Mouse (Mus musculus) erythroblast, embryonic 14.5 days (primary cell): ENCODE data around the gene Grn. TPM values are rescaled to one million over a fixed set of nuclear protein-coding genes. Genes with fewer than 3 reads are reported as not detected.

Experiments
- H3K27me3 ChIP-seq: 2 replicates; pipeline ENCODE4 v1.6.1; 2012; ENCODE audit warnings: inconsistent platforms; ENCODE audit not compliant: control insufficient read depth
- H3K36me3 ChIP-seq: 2 replicates; pipeline ENCODE4 v1.6.1; 2012; ENCODE audit warnings: mild to moderate bottlenecking, inconsistent platforms; ENCODE audit not compliant: control insufficient read depth
- H3K4me1 ChIP-seq: 2 replicates; pipeline ENCODE4 v1.6.1; 2012; ENCODE audit warnings: inconsistent platforms; ENCODE audit not compliant: control insufficient read depth
- H3K4me3 ChIP-seq: replicated peaks from 2 replicates; pipeline ENCODE3; 2012; ENCODE audit warnings: moderate library complexity, mild to moderate bottlenecking, inconsistent platforms
- H3K9me3 ChIP-seq: 2 replicates; pipeline ENCODE4 v1.6.1; 2012; ENCODE audit warnings: low read length, inconsistent platforms, mixed read lengths; ENCODE audit not compliant: control insufficient read depth
- GATA1 ChIP-seq: IDR thresholded peaks from 2 replicates; pipeline ENCODE4 v1.6.1; 2012; ENCODE audit warnings: low read length, inconsistent platforms, mixed read lengths
- TAL1 ChIP-seq: IDR thresholded peaks from 3 replicates; pipeline ENCODE4 v1.6.1; 2012; ENCODE audit warnings: low read length, inconsistent platforms, mixed read lengths
- polyA plus RNA-seq: library from polyadenylated mRNA; stranded (reverse); fragments of >175 nt; gene quantifications from 2 replicates; pipeline ENCODE4 v1.2.3, GENCODE M21; 2012

Grn gene
- polyA plus RNA-seq, 1 experiment, result 1.8 TPM

DNA sequence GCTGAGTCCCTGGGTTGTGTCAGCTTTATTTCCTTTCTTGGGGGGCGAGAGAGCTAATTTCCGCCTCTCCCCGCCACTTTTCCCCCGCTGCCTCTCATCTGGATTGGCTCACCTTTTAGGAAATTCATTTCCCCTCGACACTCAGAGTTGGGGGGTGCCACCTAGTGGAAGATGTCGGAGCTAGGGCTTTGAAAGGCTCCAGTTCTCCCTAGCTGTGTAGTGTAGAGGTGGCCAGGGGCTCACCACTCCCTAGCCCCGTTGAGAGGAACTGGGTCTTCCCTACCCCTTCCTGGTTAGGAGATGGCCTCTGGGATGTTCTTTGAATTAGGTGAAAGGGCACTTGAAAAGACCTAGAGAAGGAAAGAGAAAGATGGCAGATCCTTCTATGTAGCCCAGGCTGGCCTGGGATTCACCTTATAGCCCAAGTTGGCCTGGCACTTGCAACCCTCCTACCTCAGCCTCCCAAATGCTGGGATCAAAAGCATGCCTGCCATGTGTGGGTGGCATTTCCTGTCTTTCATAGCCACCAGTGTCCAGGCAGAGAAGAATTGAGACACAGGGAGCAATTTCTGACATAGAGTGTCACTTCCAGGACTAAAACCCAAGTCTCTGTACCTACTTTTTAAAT, 1.0 kb downstream of the Grn start:
- Histone ChIP-seq H3K9me3 (no peaks in the 10 kb centered on the region), H3K36me3 (peaks cover 17% of the 10 kb centered on the region), H3K27me3 (peaks cover 48% of the 10 kb centered on the region), H3K4me1 (peaks cover 41% of the 10 kb centered on the region), H3K4me3 (peak overlapping the region; percentile 72)
- TF ChIP-seq GATA1, result no peak
- no peak for TF ChIP-seq TAL1

DNA sequence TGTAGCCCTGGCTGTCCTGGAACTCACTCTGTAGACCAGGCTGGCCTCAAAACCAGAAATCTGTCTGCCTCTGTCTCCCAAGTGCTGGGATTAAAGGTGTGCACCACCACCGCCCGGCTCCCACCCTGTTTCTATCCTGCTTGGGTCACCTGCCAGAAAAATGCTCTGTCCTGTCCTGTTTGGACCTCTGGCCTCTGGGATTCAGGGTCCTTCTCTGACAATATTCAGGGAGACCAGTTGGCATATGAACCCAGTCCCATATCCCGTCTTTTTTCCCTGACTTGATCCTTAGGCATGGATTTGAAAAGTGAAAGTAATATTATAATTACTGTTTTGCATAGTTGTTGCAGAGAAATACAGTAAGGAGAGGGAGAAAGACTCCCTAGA, 1.6 kb downstream of the Grn start:
- no peaks in the 10 kb centered on the region for H3K9me3 ChIP-seq
- peaks cover 20% of the 10 kb centered on the region for H3K36me3 ChIP-seq
- peaks cover 54% of the 10 kb centered on the region for H3K27me3 ChIP-seq
- H3K4me1 ChIP-seq, result peaks cover 41% of the 10 kb centered on the region
- TF ChIP-seq GATA1 (no peak), TAL1 (no peak)
- H3K4me3 ChIP-seq, result no peak overlapping the region

DNA sequence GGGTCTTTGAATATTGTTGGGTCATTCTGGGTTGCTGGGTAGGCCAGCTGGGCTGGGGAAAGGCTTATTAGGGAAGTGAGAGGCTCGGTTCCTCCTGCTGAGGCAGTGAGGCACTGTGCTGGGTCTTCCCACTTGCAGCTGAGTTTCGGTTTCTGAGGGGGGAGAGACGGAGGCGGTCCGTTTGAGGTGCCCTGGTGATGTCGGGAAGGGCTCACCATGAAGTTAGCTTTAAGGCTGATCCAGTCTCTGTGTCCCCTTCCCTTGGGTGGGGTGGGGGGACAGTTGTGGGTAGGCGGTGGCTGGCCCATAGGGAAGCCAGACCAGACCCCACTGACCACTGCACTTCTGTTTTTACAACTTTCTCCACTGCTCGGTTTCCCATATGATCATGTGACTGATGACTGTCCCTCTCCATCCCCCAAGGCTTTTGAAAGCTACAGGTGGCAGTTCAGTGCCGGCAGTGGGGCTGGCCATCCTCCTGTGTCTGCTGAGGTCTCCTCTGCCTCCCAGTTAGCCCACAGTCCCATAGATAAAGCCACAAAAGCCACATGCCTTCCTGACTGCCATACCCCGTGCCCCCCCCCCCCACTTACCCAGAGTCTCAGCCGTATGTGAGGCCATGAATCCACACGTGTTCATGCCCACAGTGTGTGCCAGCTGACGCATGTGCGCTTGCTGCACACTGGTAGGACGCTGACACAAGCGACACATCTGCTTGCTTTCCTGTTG, 2.2 kb downstream of the Grn start:
- peaks cover 54% of the 10 kb centered on the region for H3K27me3 ChIP-seq
- H3K4me1 ChIP-seq, result peaks cover 41% of the 10 kb centered on the region
- peak overlapping the region; percentile 25 for H3K4me3 ChIP-seq
- H3K9me3 ChIP-seq, result peaks cover under 1% of the 10 kb centered on the region; the same call in 1 of the 2 replicates
- H3K36me3 ChIP-seq, result peaks cover 20% of the 10 kb centered on the region
- TF ChIP-seq TAL1 (no peak), GATA1 (no peak)

DNA sequence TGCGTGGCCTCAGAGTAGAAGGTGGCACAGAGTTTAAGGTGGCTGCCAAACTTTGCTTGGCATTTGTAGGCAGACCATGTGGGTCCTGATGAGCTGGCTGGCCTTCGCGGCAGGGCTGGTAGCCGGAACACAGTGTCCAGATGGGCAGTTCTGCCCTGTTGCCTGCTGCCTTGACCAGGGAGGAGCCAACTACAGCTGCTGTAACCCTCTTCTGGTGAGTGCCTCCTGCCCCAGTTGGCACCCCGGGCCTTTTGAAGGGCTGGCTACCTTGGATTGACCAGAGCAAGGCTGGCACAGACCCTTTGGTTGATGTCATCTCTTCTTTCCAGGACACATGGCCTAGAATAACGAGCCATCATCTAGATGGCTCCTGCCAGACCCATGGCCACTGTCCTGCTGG, 2.8 kb downstream of the Grn start:
- peak overlapping the region; percentile 25 for H3K4me3 ChIP-seq
- peaks cover 59% of the 10 kb centered on the region for H3K27me3 ChIP-seq
- H3K4me1 ChIP-seq, result peaks cover 48% of the 10 kb centered on the region
- H3K9me3 ChIP-seq, result peaks cover 6% of the 10 kb centered on the region
- TF ChIP-seq TAL1 (no peak), GATA1 (no peak)
- H3K36me3 ChIP-seq, result peaks cover 20% of the 10 kb centered on the region

DNA sequence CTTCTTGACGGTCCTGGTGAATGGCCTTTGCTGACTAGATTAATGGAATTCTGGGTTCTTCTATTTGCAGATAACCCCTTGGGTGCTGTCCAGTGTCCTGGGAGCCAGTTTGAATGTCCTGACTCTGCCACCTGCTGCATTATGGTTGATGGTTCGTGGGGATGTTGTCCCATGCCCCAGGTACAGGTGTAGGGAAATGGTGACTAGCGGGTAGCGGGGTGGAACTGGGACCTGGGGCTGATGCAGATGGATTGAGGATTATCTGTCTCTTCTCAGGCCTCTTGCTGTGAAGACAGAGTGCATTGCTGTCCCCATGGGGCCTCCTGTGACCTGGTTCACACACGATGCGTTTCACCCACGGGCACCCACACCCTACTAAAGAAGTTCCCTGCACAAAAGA, 3.8 kb downstream of the Grn start:
- peaks cover 16% of the 10 kb centered on the region for H3K9me3 ChIP-seq
- H3K27me3 ChIP-seq, result peaks cover 60% of the 10 kb centered on the region
- peaks cover 54% of the 10 kb centered on the region for H3K4me1 ChIP-seq
- no peak overlapping the region for H3K4me3 ChIP-seq
- no peak for TF ChIP-seq GATA1
- TF ChIP-seq TAL1, result no peak
- peaks cover 20% of the 10 kb centered on the region for H3K36me3 ChIP-seq

DNA sequence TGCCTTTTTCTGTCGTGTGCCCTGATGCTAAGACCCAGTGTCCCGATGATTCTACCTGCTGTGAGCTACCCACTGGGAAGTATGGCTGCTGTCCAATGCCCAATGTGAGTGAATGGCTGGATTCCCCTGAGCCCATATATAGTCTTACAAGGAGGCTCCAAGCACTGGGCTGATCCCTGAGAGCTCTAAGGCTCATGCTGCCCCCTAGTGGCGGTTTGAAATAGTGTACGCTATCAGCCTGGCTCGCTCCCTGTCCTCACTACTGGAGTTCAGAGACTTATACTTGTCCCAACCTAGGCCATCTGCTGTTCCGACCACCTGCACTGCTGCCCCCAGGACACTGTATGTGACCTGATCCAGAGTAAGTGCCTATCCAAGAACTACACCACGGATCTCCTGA, 4.3 kb downstream of the Grn start:
- H3K9me3 ChIP-seq, result peaks cover 17% of the 10 kb centered on the region
- H3K27me3 ChIP-seq, result peaks cover 60% of the 10 kb centered on the region
- H3K4me3 ChIP-seq, result no peak overlapping the region
- peaks cover 49% of the 10 kb centered on the region for H3K4me1 ChIP-seq
- TF ChIP-seq TAL1 (no peak), GATA1 (no peak)
- peaks cover 20% of the 10 kb centered on the region for H3K36me3 ChIP-seq

- peaks cover 62% of the 10 kb centered on the region for H3K27me3 ChIP-seq
- TF ChIP-seq TAL1 (no peak), GATA1 (no peak)
- H3K4me3 ChIP-seq, result no peak overlapping the region
- H3K4me1 ChIP-seq, result peaks cover 42% of the 10 kb centered on the region
- H3K36me3 ChIP-seq, result peaks cover 20% of the 10 kb centered on the region
- H3K9me3 ChIP-seq, result peaks cover 17% of the 10 kb centered on the region
Observed at GRCm38 (mm10) chr11:102434816-102435705, 4.9 kb downstream of the Grn start.

GRCm38 (mm10) chr11:102435754-102436470, 5.8 kb downstream of the Grn start:
- H3K36me3 ChIP-seq, result peaks cover 20% of the 10 kb centered on the region
- TF ChIP-seq TAL1 (no peak), GATA1 (no peak)
- H3K4me3 ChIP-seq, result no peak overlapping the region
- peaks cover 34% of the 10 kb centered on the region for H3K4me1 ChIP-seq
- H3K27me3 ChIP-seq, result peaks cover 67% of the 10 kb centered on the region
- peaks cover 17% of the 10 kb centered on the region for H3K9me3 ChIP-seq
